Mouse (Mus musculus): ENCODE measurements around the gene Pde4dip. TPM values are rescaled to one million over a fixed set of nuclear protein-coding genes. Genes with fewer than 3 reads are reported as not detected.

The Pde4dip gene
- 98.7 TPM for polyA plus RNA-seq (2015; fragmentation: Illumina TruSeq; extraction: RNeasy Lipid Tissue Mini Kit (QIAGEN cat#74804); ENCODE audit: low read depth, low replicate concordance)

DNA sequence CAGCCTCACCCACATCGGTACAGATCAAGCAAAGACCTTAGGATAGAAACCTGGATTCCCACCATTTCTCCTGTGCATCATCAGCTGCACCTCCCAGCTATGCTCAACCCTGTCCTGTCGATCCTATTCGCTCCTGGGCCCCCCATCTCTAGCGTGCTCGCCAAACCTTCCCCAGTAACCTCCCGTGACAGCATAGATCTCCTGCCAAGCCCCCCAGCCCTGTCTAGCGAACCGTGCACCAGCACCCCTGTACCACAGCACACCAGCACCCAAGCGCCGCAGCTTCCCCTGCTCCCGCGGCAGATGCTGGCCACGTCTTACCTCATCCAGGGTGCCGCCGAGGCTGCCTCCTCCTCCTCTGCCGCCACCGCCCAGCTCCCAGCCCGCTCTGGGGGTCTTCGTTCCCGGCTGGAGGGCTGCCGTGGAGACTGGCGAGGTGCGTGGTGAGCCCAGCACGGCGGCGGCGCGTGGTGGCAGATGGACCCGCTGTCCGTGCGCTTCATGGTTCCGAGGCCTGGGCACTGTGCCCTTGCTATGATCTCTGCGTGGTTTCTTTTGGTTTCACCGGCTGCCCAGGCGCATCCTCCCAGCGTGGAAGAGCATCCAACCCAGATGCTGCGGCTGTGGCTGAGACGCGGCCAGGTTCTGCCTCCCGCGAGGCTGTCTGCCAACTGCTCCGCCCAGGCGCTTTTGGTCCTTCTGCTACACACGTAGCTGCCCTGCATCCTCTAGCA lies at the start of gene Pde4dip:
Gene Pde4dip (minus strand): TSS at position 540 of the 734 bp plus-strand sequence.

DNA sequence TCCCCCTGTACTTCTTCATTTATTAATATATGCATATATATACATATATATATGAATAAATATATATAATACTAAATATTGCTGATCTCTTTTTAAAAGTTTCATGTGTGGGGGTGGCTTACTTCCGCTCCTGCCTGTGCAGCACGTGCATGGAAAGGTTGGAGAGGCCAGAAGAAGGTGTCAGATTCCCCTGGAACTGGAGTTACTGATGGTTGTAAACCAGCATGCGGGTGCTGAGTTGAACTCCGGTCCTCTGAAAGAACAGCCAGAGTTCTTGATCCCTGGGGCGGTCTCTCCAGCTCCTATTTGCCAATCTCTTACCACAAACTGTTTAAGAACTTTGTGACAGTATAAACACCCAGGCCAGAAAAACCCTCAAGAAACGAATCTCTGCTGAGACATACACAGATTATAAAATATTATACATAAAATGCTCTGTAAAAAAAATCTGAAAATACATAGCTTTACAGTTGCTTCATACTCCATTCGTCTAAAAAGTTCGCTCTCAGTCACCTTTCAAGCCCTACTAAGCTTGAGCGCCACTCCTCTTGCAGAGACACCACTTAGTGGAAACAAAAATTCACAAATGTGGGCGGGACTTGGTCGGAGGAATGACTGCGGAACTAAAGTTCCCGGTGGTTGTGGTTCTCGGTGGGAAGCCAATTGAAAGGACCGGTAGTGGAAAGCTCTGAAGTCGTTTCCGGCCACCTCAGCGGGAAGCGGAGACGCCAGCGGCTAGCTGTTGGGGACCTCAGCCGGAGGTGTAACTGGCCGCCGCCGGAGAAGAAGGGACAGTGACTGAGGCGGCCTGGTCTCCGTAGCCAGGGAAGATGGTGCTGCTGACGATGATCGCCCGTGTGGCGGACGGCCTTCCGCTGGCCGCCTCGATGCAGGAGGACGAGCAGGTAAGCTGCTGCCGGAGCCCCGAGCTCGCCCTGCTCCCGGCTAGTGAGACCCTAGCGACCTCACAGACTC lies 12.3 kb upstream of the Pde4dip start, which contains the start of gene Sec22b:
Gene Sec22b (plus strand): TSS at position 675 of the 975 bp plus-strand sequence.

DNA sequence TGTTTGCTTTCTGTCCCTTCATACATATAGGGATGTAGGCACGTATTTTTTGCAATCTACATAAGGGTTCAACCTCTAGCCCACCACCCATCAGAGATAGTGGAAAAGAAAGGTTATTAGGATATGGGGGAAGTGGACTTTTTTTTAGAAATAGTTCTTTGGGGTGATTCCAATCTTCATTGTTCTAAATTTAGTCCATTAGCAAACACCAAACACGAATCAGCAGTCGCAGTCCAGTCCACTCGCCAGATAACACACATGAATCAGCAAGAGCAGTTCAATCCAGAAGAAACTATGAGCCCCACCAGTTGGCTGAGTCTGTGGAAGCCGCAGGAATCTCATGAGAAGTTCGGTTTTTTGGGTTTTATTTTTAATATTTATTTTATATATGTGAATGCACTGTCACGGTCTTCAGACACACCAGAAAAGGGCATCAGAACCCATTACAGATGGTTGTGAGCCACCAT lies 213.8 kb downstream of the Pde4dip start, which contains the start of gene Gm17651:
Gene Gm17651 (minus strand): TSS at position 51 of the 467 bp plus-strand sequence.

DNA sequence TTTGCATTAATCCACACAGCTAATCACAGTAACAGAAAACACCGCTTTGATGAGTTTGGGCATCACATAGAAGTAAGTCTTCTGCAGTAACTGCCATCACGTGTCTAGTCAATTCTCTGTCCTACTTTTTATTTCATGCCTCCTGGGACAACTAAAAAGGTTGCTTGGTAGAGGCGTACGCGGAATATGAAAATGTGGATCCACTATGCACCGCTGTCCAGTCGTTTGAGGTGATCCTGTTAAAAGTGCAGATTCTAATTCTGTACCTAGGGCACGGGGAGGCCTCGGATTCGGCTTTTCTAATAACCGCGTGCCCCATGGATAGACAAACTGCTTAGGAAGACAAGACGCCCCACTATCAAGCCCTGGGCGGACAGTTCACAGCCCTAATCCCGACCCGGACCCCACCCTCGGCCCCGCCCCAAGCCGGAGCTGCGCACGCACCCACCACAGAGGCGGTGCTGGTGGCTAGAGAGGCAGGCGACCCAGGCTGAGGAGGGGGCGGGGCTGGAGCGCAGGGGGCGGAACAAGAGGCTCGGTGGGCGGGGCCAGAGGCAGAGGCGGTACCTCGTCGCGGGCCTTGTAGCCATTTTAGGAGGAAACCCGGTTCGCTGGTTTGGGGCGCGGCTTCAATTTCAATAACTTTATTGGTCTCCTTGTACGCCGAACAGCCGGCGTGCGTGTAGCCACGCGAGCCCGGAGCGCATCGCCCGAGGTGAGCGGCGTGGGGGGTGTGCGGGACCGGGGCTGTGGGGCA lies 230.7 kb downstream of the Pde4dip start, which contains the start of gene Prkab2:
Gene Prkab2 (plus strand): TSS at position 539 of the 757 bp plus-strand sequence.

Other genes starting within 250 kb of the Pde4dip start
- 24.7 TPM for gene Prkab2, start 230.5 kb downstream of the Pde4dip start, polyA plus RNA-seq (2015; fragmentation: Illumina TruSeq; extraction: RNeasy Lipid Tissue Mini Kit (QIAGEN cat#74804); ENCODE audit: low read depth, low replicate concordance)
- gene Gm17651, start 214.0 kb downstream of the Pde4dip start, polyA plus RNA-seq (2015; fragmentation: Illumina TruSeq; extraction: RNeasy Lipid Tissue Mini Kit (QIAGEN cat#74804); ENCODE audit: low read depth, low replicate concordance) = not detected
- gene Sec22b, start 12.5 kb upstream of the Pde4dip start, polyA plus RNA-seq (2015; fragmentation: Illumina TruSeq; extraction: RNeasy Lipid Tissue Mini Kit (QIAGEN cat#74804); ENCODE audit: low read depth, low replicate concordance) = 71.7 TPM
- 5.0 TPM for gene Notch2, start 124.8 kb upstream of the Pde4dip start, polyA plus RNA-seq (2015; fragmentation: Illumina TruSeq; extraction: RNeasy Lipid Tissue Mini Kit (QIAGEN cat#74804); ENCODE audit: low read depth, low replicate concordance)